Mouse (Mus musculus) embryo, embryonic 10 days (tissue): ENCODE measurements at regions not wholly inside any gene's neighbourhood (a gene's known extent, or its start where the extent isn't known, plus 50 kb on each side); places are given as distances from the start of the nearest gene placed in this dataset.
A peak's percentile ranks its signal among the peaks of the same experiment; 100 is the strongest.

Experiments used
- DNase-seq: peaks from one replicate; pipeline ENCODE4 v3.0.0-alpha.2; 2015; ENCODE audit warnings: low spot score

DNA sequence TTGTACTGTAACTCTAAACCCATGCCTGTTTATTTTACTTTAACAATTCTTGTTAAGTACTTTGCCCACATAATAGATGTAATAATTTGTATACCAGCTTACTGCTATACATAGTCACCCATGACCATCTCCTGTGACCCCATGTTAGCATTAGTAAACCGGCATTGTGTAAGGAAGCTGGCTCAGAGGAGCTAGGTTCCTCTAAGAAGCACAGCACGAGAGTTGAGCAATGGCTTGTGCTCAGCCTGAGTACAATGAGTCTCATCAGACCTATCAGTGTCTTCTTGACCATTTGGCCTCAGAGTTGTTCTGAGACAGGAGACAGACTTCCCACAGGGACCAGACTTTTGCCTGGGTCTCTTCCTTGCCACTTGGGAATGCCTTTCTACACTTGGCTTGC lies 279.6 kb downstream of the Maf start:
- DNase-seq, result no peak

DNA sequence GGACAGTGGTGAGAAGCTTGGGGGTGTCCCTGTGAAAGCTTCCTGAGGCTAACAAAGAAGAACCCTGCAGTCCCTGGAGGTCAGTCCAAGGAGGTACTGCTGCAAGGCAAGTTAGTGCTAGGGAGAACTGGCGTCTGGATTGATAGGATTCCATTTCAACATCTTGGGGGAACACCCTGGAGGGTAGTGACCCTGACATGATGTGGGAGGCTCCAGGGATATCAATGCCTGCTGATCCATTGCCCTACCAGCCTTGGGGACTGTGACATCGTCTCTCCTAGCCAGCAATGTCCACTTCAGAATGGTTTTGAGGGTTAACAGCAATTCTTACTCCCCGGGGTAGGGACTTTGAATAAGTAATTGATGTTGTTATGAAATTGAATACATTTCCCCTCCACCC lies 280.1 kb downstream of the Maf start:
- no peak for DNase-seq

DNA sequence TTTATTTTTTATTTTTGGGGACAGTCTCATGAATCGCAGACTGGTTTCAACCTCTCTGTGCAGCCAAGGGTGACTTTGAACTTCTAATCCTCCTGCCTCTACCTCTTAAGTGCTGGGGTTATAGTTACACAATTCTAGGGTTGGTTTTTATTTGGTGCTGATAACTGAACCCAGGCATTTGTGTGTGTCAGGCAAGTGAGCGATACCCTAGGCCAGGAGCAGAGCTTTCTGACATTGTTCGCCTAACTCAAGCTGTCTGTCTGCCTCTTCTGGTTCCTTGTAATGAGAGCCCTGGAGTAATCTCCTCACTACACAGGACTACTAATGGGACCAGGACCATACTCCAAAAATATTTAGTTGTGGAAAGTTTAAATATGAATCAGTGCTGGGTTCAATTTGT lies 281.1 kb downstream of the Maf start:
- no peak for DNase-seq

DNA sequence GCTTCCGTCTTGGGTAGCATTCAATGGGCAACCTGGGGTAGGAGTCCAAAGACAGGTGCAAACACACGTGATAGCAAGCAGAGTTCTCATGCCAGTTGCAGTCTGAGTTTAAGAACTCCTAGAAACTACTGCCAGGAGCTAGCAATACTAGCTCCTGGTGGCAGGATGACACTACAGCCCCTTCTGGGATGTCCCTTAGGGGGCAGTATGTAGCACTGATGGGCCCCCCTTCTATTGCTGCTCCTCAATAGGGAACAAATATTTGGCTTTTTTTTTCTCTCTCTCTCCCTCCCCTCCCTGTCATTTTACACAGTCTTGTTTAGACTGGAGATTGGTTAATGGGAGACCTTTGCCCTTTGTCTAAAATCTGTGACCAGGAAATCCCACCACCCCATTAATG lies 282.2 kb downstream of the Maf start:
- DNase-seq, result peak; percentile 45

DNA sequence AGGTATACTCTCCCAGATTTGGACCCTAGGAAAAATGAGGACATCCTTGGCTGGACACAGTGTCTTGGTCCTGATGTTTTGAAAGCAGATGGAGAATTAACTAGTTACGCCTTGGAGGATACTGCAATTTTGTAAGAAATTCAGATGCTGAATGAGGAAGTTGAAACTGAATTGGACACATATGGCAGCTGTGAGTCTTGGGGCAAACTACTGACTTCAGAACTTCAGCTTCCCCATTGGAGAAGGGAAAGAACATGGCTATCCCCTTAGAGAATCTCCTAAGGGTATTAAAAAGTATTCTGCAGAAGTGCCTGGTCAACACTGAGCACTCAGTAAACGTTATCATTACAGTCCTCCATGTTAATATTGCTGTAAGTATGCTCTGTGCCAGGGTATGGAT lies 283.9 kb downstream of the Maf start:
- no peak for DNase-seq

DNA sequence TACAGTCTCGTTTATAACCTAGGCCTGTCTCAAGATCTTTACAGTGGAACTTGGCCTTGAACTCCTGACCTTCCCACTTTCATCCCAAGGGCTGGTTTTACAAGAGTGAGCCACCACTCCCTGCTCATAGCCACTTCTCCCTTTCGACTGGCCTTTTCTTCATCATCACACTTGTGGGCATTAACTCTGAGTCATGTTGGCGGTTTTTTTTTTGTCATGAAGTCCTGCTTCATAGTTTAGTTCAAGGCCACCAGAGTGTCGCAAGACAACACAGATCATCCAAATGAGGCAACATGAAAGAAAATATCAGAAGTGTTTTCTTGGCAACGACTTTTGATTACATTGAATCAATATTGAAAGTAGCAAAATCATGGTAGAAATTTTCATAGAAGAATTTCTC lies 284.5 kb downstream of the Maf start:
- DNase-seq, result no peak

DNA sequence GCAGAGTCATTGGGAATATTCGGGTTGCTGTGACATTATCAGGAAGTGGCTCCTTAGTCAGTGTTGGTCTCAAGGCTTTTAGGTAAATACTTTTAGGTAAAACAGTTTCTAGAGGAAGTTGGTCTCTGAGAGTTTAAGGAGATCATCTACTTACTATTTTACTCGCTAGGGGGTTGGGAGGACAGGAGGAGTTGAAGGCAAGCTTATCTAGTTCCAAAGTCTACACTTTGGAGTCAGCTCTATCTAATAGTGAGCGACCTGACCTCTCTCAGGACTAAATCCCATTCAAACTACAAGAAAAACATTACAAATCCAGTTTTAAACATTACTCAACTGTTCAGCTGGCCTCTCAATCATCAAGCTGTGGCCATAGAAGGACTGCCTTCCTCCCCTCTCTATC lies 287.1 kb downstream of the Maf start:
- DNase-seq, result no peak

DNA sequence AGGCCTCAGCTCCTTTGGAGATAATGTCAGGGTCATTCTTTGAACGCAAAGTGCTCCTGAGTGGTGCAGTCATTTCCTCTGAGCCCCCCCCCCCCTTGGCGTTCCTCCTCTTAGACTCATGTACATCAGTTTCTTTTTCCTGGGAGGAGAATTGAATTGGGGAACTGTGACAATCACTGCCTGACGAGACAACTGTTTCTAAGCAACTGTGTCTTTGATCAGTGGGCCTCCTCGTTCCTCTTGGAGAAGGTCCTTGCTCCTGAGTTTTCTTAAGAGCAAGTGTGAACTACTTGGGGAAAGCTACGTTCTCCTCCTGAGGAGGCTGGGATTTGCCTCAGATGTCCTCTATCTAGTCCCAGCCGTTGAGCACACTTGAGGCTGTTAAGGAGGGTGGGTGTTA lies 287.5 kb downstream of the Maf start:
- no peak for DNase-seq

DNA sequence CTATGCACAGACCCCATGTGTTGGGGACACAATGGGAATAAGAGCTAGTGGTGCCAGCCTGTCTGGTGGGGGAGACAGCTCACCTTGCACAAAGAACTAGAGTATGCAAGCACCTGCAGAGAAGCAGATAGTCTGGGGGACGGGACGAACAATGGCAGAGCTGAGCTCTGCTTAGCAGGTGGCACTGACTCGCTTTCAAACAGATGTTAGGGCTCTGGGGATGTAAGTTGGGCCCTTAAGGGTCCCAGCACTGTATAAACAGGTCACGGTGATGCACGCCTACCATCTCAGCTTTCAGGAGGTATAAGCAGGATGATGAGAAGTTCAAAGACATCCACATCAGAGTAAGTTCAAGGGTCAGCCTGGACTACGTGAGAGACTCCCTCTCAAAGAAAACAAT lies 289.5 kb downstream of the Maf start:
- DNase-seq, result no peak

DNA sequence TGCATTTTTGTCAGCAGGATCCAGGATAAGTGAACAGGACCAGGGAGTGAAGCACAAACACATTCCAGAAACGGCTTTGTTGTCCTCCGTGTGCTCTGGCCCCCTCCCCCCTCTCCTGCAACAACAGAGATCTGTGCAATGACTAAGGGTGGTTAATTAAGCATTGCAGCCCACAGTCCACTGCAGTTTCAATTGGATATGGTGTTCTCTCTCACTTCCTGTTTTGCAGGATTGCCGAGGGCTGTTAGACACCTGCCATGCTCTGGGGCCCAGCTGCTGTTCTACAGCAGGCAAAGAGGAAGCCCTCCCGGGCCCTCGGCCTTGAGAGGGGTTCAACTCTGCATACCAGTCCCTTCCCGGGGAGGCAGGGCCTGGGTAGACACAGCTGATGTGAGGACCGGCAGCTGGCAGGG lies 293.5 kb downstream of the Maf start:
- DNase-seq, result peak; percentile 40

DNA sequence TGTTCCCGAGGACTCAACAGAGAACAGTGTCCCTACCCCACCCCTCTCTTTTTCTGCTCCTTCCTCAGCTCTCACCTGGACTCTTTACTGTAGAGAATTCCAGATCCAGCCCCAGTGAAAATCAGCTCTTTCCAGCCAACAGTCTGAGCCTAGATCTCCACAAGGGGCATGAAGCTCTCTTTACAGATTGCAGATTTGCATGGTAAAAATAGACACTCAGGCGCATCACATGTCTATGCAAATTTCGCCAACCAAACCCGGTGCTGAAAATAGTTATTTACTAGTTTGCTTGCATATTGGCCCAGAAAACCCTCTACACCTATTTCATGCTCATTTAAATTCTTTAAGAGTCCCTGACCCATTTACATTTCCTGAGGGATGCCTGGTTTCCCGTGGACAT lies 295.8 kb downstream of the Maf start:
- no peak for DNase-seq

DNA sequence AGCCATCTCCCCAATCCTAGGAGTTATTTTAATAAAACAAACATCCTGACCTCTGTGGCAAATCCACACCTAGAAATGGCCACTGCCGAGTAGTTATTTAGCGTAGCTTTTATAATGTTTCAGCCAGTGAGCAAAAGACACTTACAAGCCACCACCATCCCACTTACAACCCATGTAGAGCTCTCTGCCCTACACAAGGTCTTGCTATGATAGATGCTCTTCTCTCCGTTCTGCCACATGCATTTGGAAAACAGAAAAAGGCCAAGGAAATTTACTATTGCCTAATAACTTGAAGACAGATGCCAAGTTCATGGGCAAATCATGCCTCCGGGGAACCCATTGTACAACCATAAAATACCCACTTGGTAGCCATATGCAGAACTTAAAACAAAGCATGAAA lies 296.5 kb downstream of the Maf start:
- no peak for DNase-seq

DNA sequence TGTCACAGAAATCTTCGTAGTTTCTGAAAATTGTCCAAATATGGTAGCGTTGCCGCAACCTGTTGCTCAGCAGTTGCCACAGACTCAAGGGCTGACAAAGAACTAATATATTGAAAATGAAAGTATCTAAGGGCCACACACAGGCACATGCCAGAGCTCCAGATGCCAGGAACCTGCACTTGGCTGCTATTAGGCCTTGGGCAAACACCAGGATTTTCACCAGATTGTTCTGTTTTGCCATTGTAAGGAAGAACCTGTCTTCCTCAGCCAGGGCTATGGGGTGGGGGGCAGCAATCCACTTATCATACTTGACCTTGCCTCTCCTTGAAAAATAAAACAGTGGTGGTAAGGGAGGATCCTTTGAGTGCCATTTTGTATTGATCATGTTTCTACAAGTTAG lies 297.4 kb downstream of the Maf start:
- no peak for DNase-seq

DNA sequence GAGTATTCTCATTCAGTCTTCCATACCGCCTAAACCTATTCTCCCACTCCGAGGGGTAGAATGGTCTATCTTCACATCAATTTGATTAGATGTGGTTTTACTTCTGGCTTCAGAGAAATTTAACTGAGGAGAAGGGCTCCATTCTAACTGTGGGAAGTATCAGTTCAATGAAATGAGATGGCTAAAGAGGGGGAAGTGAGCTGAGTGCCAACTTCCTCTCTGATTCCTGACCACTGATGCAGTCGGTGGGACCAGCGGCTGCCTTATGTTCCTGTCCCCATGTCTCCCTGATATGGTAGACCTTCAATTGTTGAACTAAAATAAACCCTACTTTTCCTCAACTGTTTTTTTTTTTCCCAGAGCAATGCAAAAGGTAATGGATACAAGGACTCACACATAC lies 300.1 kb downstream of the Maf start:
- no peak for DNase-seq

DNA sequence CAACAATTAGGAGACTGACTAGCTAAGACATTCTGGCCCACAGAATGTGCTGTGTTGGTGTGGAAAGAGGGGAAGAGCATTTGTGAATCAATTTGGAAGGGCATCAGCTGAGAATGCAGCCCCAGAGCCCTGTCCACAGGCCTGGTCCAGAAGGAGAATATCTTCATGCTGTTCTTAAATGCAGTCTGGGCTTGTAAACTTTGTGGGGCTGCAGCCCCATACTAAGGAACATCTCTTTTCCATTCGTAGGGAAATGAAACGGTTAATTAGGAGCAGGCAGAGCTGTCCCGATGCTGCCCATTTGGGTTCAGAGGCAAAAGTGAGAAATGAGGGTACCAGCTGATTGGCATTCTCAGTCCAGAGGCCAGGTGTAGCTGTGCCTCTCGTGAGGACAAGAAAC lies 304.0 kb downstream of the Maf start:
- DNase-seq, result no peak

DNA sequence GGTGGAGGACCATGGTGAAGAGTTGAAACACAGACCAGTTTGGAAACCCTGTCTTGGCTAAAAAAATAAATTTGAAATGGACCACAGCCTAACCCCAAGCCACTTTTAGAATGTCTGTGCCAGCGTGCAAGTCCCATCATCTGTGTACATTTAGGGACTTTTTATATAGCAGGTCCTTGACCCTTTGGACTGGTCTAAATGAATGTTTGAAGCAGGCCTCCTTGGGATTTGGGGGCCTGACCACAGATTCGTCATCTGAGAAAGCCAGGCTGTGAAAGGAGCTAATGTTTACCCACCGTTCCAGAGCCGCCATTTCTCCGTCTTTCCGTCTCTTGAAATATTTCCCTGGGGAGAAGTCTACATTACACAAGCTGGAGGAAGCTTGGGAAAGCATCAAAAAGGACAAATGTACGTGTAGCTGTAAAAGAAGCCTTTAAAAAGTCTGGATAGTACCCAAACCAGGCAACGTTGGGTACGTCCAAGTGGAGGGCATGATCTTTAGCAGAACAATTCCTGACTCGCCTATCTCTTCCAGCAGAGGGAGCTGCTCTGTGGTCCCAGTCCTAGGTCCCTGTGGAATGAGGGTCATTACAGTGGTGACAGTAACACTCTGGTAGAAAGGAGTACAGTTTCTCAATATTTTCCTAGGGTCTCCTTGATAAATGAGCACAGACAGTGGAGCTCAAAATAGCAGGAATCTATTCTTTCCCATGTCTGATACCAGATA lies 305.0 kb downstream of the Maf start:
- DNase-seq, result peak; percentile 71
